Mouse (Mus musculus) stomach, postnatal 0 days (tissue): ENCODE data around the gene Zbtb7b.

Experiments used
- CTCF ChIP-seq: IDR thresholded peaks from 2 replicates; pipeline ENCODE4 v1.5.1; 2016; ENCODE audit warnings: antibody characterized with exemption, low read depth, mild to moderate bottlenecking, moderate library complexity
- EP300 ChIP-seq: optimal IDR thresholded peaks from 2 replicates; pipeline ENCODE3; 2016; ENCODE audit warnings: antibody characterized with exemption

- TF ChIP-seq CTCF, result no peak
- no peak for TF ChIP-seq EP300
Observed at GRCm38 (mm10) chr3:89332476-89332875, 62.1 kb downstream of the Zbtb7b start.
